Comparison of ENCODE assay signal across 18 mouse cellular contexts in genomic region chr14:98629026-98629425, GRCm38 (mm10).
DNase-seq lines count a peak whose midpoint lies in the region; ATAC-seq and TF ChIP-seq lines count a peak whose summit lies in the region.
"Had no signal": no experiment of that assay in that cellular context is flagged by ENCODE, and none has a peak within 500 bp of the region (broad histone marks: within the 10 kb centered on the region; RNA-seq: fewer than 3 reads in every experiment).

No protein-coding gene starts in this region.

- 83% methylated on average over 4 of the region's 4 CpGs for WGBS in kidney, postnatal 0 days

- TF ChIP-seq EP300 in MEL (IDR thresholded peaks at IDR 0.05; ENCODE audit: low read depth in 1 of 2, low read length in 2 of 2) = peak in 1 of 2 experiments; percentile 30; a peak in 1 of 4 replicates

- no peak overlapping the region for H3K9ac ChIP-seq in kidney, postnatal 0 days (ENCODE audit: low read depth, low read length)
- H3K9ac ChIP-seq in MEL (ENCODE audit: control insufficient read depth, low read depth, low read length, poor library complexity, severe bottlenecking) = no peak overlapping the region

- no peaks in the 10 kb centered on the region for H3K27me3 ChIP-seq in kidney, postnatal 0 days (ENCODE audit: insufficient read depth, low read length)
- H3K27me3 ChIP-seq in MEL (ENCODE audit: control insufficient read depth in 1 of 2, insufficient read depth in 2 of 2, low read length in 2 of 2) = no peaks in the 10 kb centered on the region
- H3K27me3 ChIP-seq: CH12.LX; megakaryocyte, embryonic 14.5 days had no signal

- no peak for ATAC-seq in kidney, postnatal 0 days (replicated peaks; ENCODE audit: low FRiP score, low read depth)
- ATAC-seq in granulocyte monocyte progenitor cell, adult 5-6 weeks (replicated peaks; ENCODE audit: poor library complexity, severe bottlenecking) = peak; percentile 91
- ATAC-seq: midbrain, embryonic 16.5 days had no signal

- no peaks in the 10 kb centered on the region for H3K4me1 ChIP-seq in kidney, postnatal 0 days (replicated peaks; ENCODE audit: insufficient read depth, low read length)
- no peaks in the 10 kb centered on the region for H3K4me1 ChIP-seq in MEL (ENCODE audit: control insufficient read depth in 1 of 2, insufficient read depth in 2 of 2, low read length in 2 of 2)
- H3K4me1 ChIP-seq: megakaryocyte, embryonic 14.5 days had no signal

- no peaks in the 10 kb centered on the region for H3K9me3 ChIP-seq in kidney, postnatal 0 days (replicated peaks; ENCODE audit: low read length)
- no peaks in the 10 kb centered on the region for H3K9me3 ChIP-seq in MEL (replicated peaks; ENCODE audit: insufficient read depth, low read length)

- no peaks in the 10 kb centered on the region for H3K36me3 ChIP-seq in kidney, postnatal 0 days (ENCODE audit: insufficient read depth, low read length)
- H3K36me3 ChIP-seq in MEL (ENCODE audit: control insufficient read depth in 1 of 2, insufficient read depth in 2 of 2, low read length in 2 of 2) = no peaks in the 10 kb centered on the region

- DNase-seq in kidney, postnatal 0 days (ENCODE audit: low spot score) = no peak
- DNase-seq in kidney, adult 8-10 months = no peak
- DNase-seq in A20 (ENCODE audit: low read depth, low spot score) = peak; percentile 49
- peak; percentile 83 for DNase-seq in MEL (ENCODE audit: low read depth, low spot score)
- no peak for DNase-seq in adrenal gland, postnatal 4 days (ENCODE audit: low spot score in 2 of 2)
- DNase-seq in cerebellum, adult 9-11 months = no peak
- DNase-seq in adrenal gland, adult 8-10 months = no peak
- DNase-seq: adrenal gland, postnatal 10 days; cerebellum, adult 2 months; heart, adult 18-20 months; heart, postnatal 4 days; kidney, postnatal 10 days; thymus, adult 18-20 months had no signal

- H3K27ac ChIP-seq in kidney, postnatal 0 days = no peak overlapping the region
- H3K27ac ChIP-seq in MEL (ENCODE audit: control insufficient read depth, low read depth, low read length) = no peak overlapping the region

- TF ChIP-seq CTCF in kidney, postnatal 0 days (IDR thresholded peaks at IDR 0.05; ENCODE audit: low read depth) = peak; percentile 37; the same call in 1 of the 2 replicates
- TF ChIP-seq CTCF in MEL (IDR thresholded peaks at IDR 0.05 in 2 of 3, conservative IDR thresholded peaks at IDR 0.05 in 1 of 3; ENCODE audit: control insufficient read depth in 1 of 3, insufficient read depth in 1 of 3, low read depth in 2 of 3, low read length in 3 of 3, poor library complexity in 1 of 3, severe bottlenecking in 1 of 3) = peak; percentile 40 to 64 (median 53)

- peak; percentile 52 for TF ChIP-seq RAD21 in MEL (IDR thresholded peaks at IDR 0.05; ENCODE audit: low read depth, low read length)

- TF ChIP-seq POLR2A in MEL (IDR thresholded peaks at IDR 0.05; ENCODE audit: control insufficient read depth in 1 of 2, insufficient read depth in 1 of 2, low read depth in 1 of 2, low read length in 2 of 2, poor library complexity in 1 of 2) = no peak

- H3K4me2 ChIP-seq in kidney, postnatal 0 days (ENCODE audit: low read length) = no peak overlapping the region

- no peak overlapping the region for H3K4me3 ChIP-seq in kidney, postnatal 0 days (replicated peaks; ENCODE audit: low read depth, low read length)
- no peak overlapping the region for H3K4me3 ChIP-seq in MEL (ENCODE audit: control insufficient read depth in 1 of 2, insufficient read depth in 1 of 2, low read depth in 2 of 2, low read length in 2 of 2)
- H3K4me3 ChIP-seq: erythroblast, embryonic 14.5 days; megakaryocyte, embryonic 14.5 days had no signal

- no peaks in the 10 kb centered on the region for H3K79me2 ChIP-seq in MEL (ENCODE audit: control insufficient read depth, insufficient read depth, low read length, poor library complexity)

TF ChIP-seq in MEL, 35 proteins besides CTCF, POLR2A, EP300 and RAD21:
- TF ChIP-seq ZC3H11A (IDR thresholded peaks at IDR 0.05; ENCODE audit: low read depth, low read length) (peak; percentile 47), MAFK (IDR thresholded peaks at IDR 0.05; ENCODE audit: borderline replicate concordance, low read depth, low read length) (no peak), ZMIZ1 (IDR thresholded peaks at IDR 0.05; ENCODE audit: low read depth, low read length) (no peak), UBTF (IDR thresholded peaks at IDR 0.05; ENCODE audit: borderline replicate concordance, insufficient read depth, low read depth, low read length) (no peak), ZNF384 (IDR thresholded peaks at IDR 0.05; ENCODE audit: low read depth, low read length) (peak; percentile 73), NELFE (IDR thresholded peaks at IDR 0.05; ENCODE audit: low read depth, low read length) (no peak), E2F4 (IDR thresholded peaks at IDR 0.05; ENCODE audit: borderline replicate concordance, low read depth, low read length) (no peak), KAT2A (conservative IDR thresholded peaks at IDR 0.05; ENCODE audit: low read depth, low read length) (no peak), MEF2A (IDR thresholded peaks at IDR 0.05; ENCODE audit: extremely low read depth, insufficient replicate concordance, low read depth, low read length, poor library complexity, severe bottlenecking) (no peak), SMC3 (IDR thresholded peaks at IDR 0.05; ENCODE audit: low read depth, low read length) (peak; percentile 58), TBP (IDR thresholded peaks at IDR 0.05; ENCODE audit: low read depth, low read length) (peak; percentile 51; the same call in 1 of the 2 replicates)

Comparison
In these comparisons a context has a peak if more than half of its experiments do, and no peak if none do; other contexts are left out.
1. DNase-seq: peak in A20 (single experiment) and MEL (single experiment); none in kidney, postnatal 0 days (single experiment), kidney, adult 8-10 months (0 of 2), adrenal gland, postnatal 4 days (0 of 2), cerebellum, adult 9-11 months (single experiment) and adrenal gland, adult 8-10 months (single experiment).